Mouse (Mus musculus) liver, embryonic 12.5 days (tissue): ENCODE results near the gene Lgals1. TPM values are rescaled to one million over a fixed set of nuclear protein-coding genes. Genes with fewer than 3 reads are reported as not detected.
A peak's percentile ranks its signal among the peaks of the same experiment; 100 is the strongest.

Source experiments
- ATAC-seq: fragments of 200-750 bp; cut with Nextera tagmentation; 2 replicates; pipeline ENCODE4 v1.8.0; 2017; ENCODE audit warnings: moderate number of reproducible peaks, mild to moderate bottlenecking, moderate library complexity
- H3K27ac ChIP-seq: fragments of 300-500 bp; sonication (generic); 2 replicates; pipeline ENCODE4 v1.5.1; 2016; ENCODE audit warnings: mild to moderate bottlenecking
- H3K27me3 ChIP-seq: fragments of 300-500 bp; sonication (generic); replicated peaks from 2 replicates; pipeline ENCODE4 v1.6.1; 2016; ENCODE audit warnings: mild to moderate bottlenecking, moderate library complexity
- H3K36me3 ChIP-seq: fragments of 300-500 bp; sonication (generic); 2 replicates; pipeline ENCODE4 v1.6.1; 2016; ENCODE audit warnings: mild to moderate bottlenecking, moderate library complexity
- H3K4me1 ChIP-seq: fragments of 300-500 bp; sonication (generic); 2 replicates; pipeline ENCODE4 v1.6.1; 2016
- H3K4me2 ChIP-seq: fragments of 300-500 bp; sonication (generic); 2 replicates; pipeline ENCODE4 v1.6.1; 2016; ENCODE audit warnings: mild to moderate bottlenecking, moderate library complexity
- H3K4me3 ChIP-seq: fragments of 300-500 bp; sonication (generic); 2 replicates; pipeline ENCODE4 v1.5.1; 2016; ENCODE audit warnings: mild to moderate bottlenecking, moderate library complexity
- H3K9ac ChIP-seq: fragments of 300-500 bp; sonication (generic); 2 replicates; pipeline ENCODE4 v1.6.1; 2016; ENCODE audit warnings: mild to moderate bottlenecking, moderate library complexity
- H3K9me3 ChIP-seq: fragments of 300-500 bp; sonication (generic); replicated peaks from 2 replicates; pipeline ENCODE4 v1.6.1; 2016; ENCODE audit warnings: mild to moderate bottlenecking, moderate library complexity
- WGBS: fragments of 180-500 bp; shearing (Covaris S2); methylation state at CpG from one replicate; pipeline ENCODE4 v1.1.7; 2016; ENCODE audit not compliant: insufficient replicate concordance; 5-methylcytosine and 5-hydroxymethylcytosine counted together
- polyA plus RNA-seq: library from polyadenylated mRNA; unstranded; fragments of >200 nt; fragmentation: Nextera tagmentation; extraction: Ambion mirVana; gene quantifications from 2 replicates; pipeline ENCODE4 v1.2.1, GENCODE M21; 2016

The Lgals1 gene
- polyA plus RNA-seq, 1 experiment from 2014 or later, result 660 TPM

DNA sequence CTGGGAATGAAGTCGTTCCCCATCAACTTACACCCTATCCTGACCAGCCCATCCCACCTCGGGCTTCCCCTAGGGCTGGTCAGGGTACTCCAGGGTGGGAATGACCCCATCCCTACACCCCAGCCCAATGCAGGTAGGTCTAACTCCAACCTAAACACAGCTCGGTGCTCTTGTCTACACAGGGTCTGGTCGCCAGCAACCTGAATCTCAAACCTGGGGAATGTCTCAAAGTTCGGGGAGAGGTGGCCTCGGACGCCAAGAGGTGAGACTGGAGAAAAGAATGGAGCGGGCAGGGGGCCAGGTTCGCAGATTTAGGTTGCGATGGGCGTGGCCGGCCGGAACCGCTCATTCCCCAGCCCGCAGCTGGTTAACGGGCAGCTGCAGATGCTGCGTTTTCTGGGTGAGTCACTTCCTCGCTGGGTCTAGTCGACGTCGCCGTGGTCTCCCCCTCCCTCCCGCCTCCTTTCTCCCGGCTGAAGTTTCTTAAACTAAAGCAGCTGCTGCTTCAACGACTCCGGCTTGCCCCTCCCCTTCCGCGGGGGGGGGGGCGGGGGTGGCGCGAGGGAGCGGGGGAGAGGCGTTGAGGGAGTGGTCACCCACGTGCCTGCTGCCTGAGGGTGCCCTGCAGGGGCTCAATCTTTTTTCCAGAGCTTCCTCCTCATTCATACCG lies 1.4 kb downstream of the Lgals1 start:
- Histone ChIP-seq H3K27ac (peak overlapping the region; percentile 98), H3K9ac (peak overlapping the region; percentile 74), H3K4me2 (peak overlapping the region; percentile 94), H3K36me3 (peaks cover 15% of the 10 kb centered on the region), H3K27me3 (no peaks in the 10 kb centered on the region), H3K4me1 (peaks cover 90% of the 10 kb centered on the region), H3K9me3 (no peaks in the 10 kb centered on the region), H3K4me3 (peak overlapping the region; percentile 61)
- WGBS, result under 1% methylated on average over 27 of the region's 35 CpGs
- peak; percentile 11; the same call in 1 of the 2 replicates for ATAC-seq

GRCm38 (mm10) chr15:78928539-78928938 lies 2.0 kb downstream of the Lgals1 start:
- peak overlapping the region; percentile 94 for H3K4me2 ChIP-seq
- peak overlapping the region; percentile 98 for H3K27ac ChIP-seq
- no peak for ATAC-seq
- peaks cover 89% of the 10 kb centered on the region for H3K4me1 ChIP-seq
- H3K9ac ChIP-seq, result peak overlapping the region; percentile 74
- H3K4me3 ChIP-seq, result peak overlapping the region; percentile 61
- 43% methylated on average over 8 of the region's 8 CpGs for WGBS
- no peaks in the 10 kb centered on the region for H3K9me3 ChIP-seq
- H3K27me3 ChIP-seq, result no peaks in the 10 kb centered on the region
- peaks cover 15% of the 10 kb centered on the region for H3K36me3 ChIP-seq

GRCm38 (mm10) chr15:78930192-78930706 lies 3.7 kb downstream of the Lgals1 start:
- H3K4me2 ChIP-seq, result no peak overlapping the region
- peak overlapping the region; percentile 49 for H3K27ac ChIP-seq
- H3K9me3 ChIP-seq, result no peaks in the 10 kb centered on the region
- no peaks in the 10 kb centered on the region for H3K27me3 ChIP-seq
- no peak overlapping the region for H3K4me3 ChIP-seq
- H3K9ac ChIP-seq, result no peak overlapping the region
- WGBS, result 84% methylated on average over 6 of the region's 6 CpGs
- peaks cover 15% of the 10 kb centered on the region for H3K36me3 ChIP-seq
- no peak for ATAC-seq
- H3K4me1 ChIP-seq, result peaks cover 78% of the 10 kb centered on the region

GRCm38 (mm10) chr15:78930801-78931426 lies 4.4 kb downstream of the Lgals1 start:
- peaks cover 15% of the 10 kb centered on the region for H3K36me3 ChIP-seq
- peaks cover 77% of the 10 kb centered on the region for H3K4me1 ChIP-seq
- peak overlapping the region; percentile 49 for H3K27ac ChIP-seq
- H3K9me3 ChIP-seq, result no peaks in the 10 kb centered on the region
- H3K4me3 ChIP-seq, result no peak overlapping the region
- H3K27me3 ChIP-seq, result no peaks in the 10 kb centered on the region
- no peak for ATAC-seq
- no peak overlapping the region for H3K9ac ChIP-seq
- no peak overlapping the region for H3K4me2 ChIP-seq
- 80% methylated on average over 7 of the region's 7 CpGs for WGBS

- Histone ChIP-seq H3K27me3 (no peaks in the 10 kb centered on the region), H3K36me3 (peaks cover 19% of the 10 kb centered on the region), H3K27ac (peak overlapping the region; percentile 49), H3K4me1 (peaks cover 77% of the 10 kb centered on the region), H3K9me3 (no peaks in the 10 kb centered on the region), H3K4me3 (no peak overlapping the region), H3K4me2 (no peak overlapping the region), H3K9ac (no peak overlapping the region)
- 4% methylated on average over 3 of the region's 3 CpGs for WGBS
- ATAC-seq, result peak; percentile 43
Observed at GRCm38 (mm10) chr15:78931577-78931976, 5.1 kb downstream of the Lgals1 start.

- Histone ChIP-seq H3K4me1 (peaks cover 61% of the 10 kb centered on the region), H3K4me2 (peak within 1 kb of the TSS; percentile 79), H3K27ac (peak within 1 kb of the TSS; percentile 82), H3K9me3 (no peaks in the 10 kb centered on the region), H3K27me3 (no peaks in the 10 kb centered on the region), H3K4me3 (peak within 1 kb of the TSS; percentile 70), H3K9ac (peak within 1 kb of the TSS; percentile 79), H3K36me3 (peaks cover 44% of the 10 kb centered on the region)
- ATAC-seq, result peak; percentile 80
- WGBS, result under 1% methylated on average over 42 of the region's 42 CpGs
Observed at GRCm38 (mm10) chr15:78934784-78935320, 8.3 kb downstream of the Lgals1 start, which contains the start of gene Nol12. Gene Nol12, plus strand, starts transcription at chr15:78934933.

DNA sequence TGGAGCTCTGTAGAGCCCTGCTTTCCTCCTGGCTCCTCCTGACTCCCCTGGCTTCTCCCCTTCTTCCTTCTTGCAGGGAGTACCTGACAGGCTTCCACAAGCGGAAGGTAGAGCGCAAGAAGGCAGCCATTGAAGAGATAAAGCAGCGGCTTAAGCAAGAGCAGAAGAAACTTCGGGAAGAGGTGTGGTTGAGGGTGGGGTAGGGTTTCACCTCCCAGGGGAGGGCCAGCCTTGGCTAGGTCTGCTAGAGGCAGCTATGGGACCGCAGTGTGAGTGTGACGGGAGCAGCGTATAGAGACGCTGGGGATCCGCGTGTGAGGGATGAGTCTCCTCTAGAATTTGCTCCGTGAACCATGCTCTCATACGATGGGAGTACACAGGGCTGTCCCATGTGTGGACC lies 9.9 kb downstream of the Lgals1 start:
- H3K36me3 ChIP-seq, result peaks cover 52% of the 10 kb centered on the region
- peak overlapping the region; percentile 82 for H3K27ac ChIP-seq
- H3K4me3 ChIP-seq, result peak overlapping the region; percentile 70
- H3K4me2 ChIP-seq, result peak overlapping the region; percentile 79
- no peaks in the 10 kb centered on the region for H3K27me3 ChIP-seq
- 67% methylated on average over 12 of the region's 12 CpGs for WGBS
- peak overlapping the region; percentile 79 for H3K9ac ChIP-seq
- peaks cover 50% of the 10 kb centered on the region for H3K4me1 ChIP-seq
- H3K9me3 ChIP-seq, result no peaks in the 10 kb centered on the region
- peak; percentile 71 for ATAC-seq

DNA sequence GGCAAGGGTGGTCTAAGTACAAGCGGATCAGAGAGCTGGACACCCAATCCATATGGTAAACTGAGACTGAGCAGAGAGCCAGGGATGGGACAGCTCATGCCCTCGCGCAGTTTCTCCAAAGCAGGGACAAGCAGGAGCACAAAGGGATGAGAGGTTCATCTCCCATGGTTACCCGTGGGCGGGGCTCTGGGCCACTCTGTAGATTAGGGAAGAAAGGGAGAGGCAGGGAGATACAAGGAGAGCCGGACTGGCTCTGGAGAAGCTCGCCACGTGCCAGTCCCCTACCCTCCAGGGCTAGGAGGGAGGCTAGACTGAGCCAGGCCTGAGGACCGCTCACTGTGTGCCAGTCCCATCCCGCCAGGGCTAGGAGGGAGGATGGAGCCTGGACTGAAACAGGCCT lies 10.8 kb downstream of the Lgals1 start:
- Histone ChIP-seq H3K4me2 (peak overlapping the region; percentile 79), H3K9ac (no peak overlapping the region), H3K4me1 (peaks cover 47% of the 10 kb centered on the region), H3K27me3 (no peaks in the 10 kb centered on the region), H3K27ac (peak overlapping the region; percentile 82), H3K4me3 (no peak overlapping the region), H3K36me3 (peaks cover 60% of the 10 kb centered on the region), H3K9me3 (no peaks in the 10 kb centered on the region)
- no peak for ATAC-seq
- WGBS, result 90% methylated on average over 10 of the region's 10 CpGs

- 98% methylated on average over 2 of the region's 2 CpGs for WGBS
- H3K9ac ChIP-seq, result no peak overlapping the region
- no peaks in the 10 kb centered on the region for H3K27me3 ChIP-seq
- no peak overlapping the region for H3K4me3 ChIP-seq
- no peak for ATAC-seq
- no peak overlapping the region for H3K4me2 ChIP-seq
- H3K36me3 ChIP-seq, result peaks cover 60% of the 10 kb centered on the region
- no peaks in the 10 kb centered on the region for H3K9me3 ChIP-seq
- 0 out of 2 replicates have a peak overlapping the region, but pooled peaks have one; percentile 82 for H3K27ac ChIP-seq
- peaks cover 50% of the 10 kb centered on the region for H3K4me1 ChIP-seq
Observed at GRCm38 (mm10) chr15:78937963-78938362, 11.4 kb downstream of the Lgals1 start.

DNA sequence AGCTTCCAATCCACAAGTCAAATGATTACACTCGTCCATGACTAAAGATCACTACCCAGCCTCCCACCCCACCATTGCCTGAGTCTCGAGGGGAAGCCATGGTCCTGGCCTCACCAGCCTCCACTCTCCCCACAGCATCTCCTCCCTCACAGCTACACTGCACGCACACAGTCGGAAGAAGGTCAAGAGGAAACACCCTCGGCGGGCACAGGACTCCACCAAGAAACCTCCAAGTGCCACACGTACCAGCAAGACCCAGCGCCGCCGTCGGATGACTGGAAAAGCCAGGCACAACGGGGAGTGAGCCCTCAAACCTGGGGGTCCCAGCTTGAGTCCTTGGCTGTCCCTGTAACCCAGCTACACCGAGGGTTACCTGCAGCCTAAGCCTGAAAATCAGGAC lies 13.8 kb downstream of the Lgals1 start:
- WGBS, result 86% methylated on average over 13 of the region's 13 CpGs
- H3K36me3 ChIP-seq, result peaks cover 60% of the 10 kb centered on the region
- H3K9me3 ChIP-seq, result no peaks in the 10 kb centered on the region
- ATAC-seq, result no peak
- H3K27me3 ChIP-seq, result no peaks in the 10 kb centered on the region; the same call in 1 of the 2 replicates
- H3K4me1 ChIP-seq, result peaks cover 42% of the 10 kb centered on the region
- H3K4me3 ChIP-seq, result no peak overlapping the region
- no peak overlapping the region for H3K9ac ChIP-seq
- no peak overlapping the region for H3K4me2 ChIP-seq
- no peak overlapping the region for H3K27ac ChIP-seq

GRCm38 (mm10) chr15:78942663-78943062 lies 16.1 kb downstream of the Lgals1 start:
- no peak overlapping the region for H3K9ac ChIP-seq
- peak overlapping the region; percentile 47 for H3K4me2 ChIP-seq
- peaks cover 23% of the 10 kb centered on the region for H3K27me3 ChIP-seq
- WGBS, result 23% methylated on average over 9 of the region's 9 CpGs
- H3K4me1 ChIP-seq, result peaks cover 26% of the 10 kb centered on the region
- peak; percentile 66 for ATAC-seq
- H3K9me3 ChIP-seq, result no peaks in the 10 kb centered on the region
- peak overlapping the region; percentile 24; the same call in 1 of the 2 replicates for H3K4me3 ChIP-seq
- H3K27ac ChIP-seq, result 0 out of 2 replicates have a peak overlapping the region, but pooled peaks have one; percentile 28
- H3K36me3 ChIP-seq, result peaks cover 45% of the 10 kb centered on the region

DNA sequence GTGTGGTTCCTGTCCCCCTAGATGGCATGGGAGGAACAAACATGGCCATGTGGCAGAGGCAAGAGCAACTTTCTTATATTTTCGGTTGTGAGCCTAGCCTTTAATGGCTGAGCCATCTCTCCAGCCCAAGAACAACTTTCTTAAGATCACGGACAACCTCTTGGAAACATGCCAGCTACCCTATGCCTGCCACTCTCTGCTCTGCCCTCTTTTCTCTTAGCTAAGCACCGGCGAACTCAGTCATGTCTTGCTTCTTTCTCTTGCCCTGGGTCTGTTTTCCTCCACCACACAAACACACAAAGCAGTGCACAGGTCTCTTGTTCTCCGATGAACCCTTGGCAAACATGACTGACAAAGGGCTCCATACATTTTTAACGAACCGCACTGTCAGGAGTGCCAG lies 19.7 kb downstream of the Lgals1 start:
- WGBS, result 70% methylated on average over 7 of the region's 7 CpGs
- ATAC-seq, result no peak
- no peak overlapping the region for H3K4me2 ChIP-seq
- peaks cover 9% of the 10 kb centered on the region for H3K36me3 ChIP-seq
- H3K9ac ChIP-seq, result no peak overlapping the region
- H3K4me1 ChIP-seq, result peaks cover 31% of the 10 kb centered on the region
- H3K9me3 ChIP-seq, result no peaks in the 10 kb centered on the region
- no peak overlapping the region for H3K27ac ChIP-seq
- peaks cover 43% of the 10 kb centered on the region for H3K27me3 ChIP-seq
- no peak overlapping the region for H3K4me3 ChIP-seq
